Mouse (Mus musculus) adipocyte (in vitro differentiated cells): ENCODE data around the gene Pex19.

Experiments used
- DNase-seq: peaks from one replicate; pipeline ENCODE4 v3.0.0-alpha.2; 2016; ENCODE audit warnings: low spot score

The Pex19 gene

DNA sequence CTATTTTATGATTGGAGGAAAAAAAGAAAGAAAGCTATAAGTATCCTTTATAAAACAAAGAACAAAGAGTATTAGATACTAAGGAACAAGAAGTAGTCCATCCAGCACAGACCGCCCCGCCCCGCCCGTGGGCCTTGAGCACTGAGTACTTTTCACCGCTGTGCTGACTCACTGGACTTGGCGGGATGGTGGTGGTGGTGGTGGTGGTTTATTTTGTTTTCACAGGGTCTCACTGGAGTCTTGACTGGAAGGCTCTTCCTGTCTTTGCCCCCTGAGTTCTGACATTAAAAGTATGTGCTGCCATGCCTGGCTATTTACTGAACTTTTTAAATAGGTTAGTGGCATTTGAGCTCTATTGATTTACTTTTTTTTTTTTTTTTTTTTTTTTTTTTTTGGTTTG, 56.5 kb downstream of the Pex19 start:
- DNase-seq = no peak

GRCm38 (mm10) chr1:172183915-172184314, 57.4 kb downstream of the Pex19 start:
- DNase-seq = no peak
